Mouse (Mus musculus) kidney, postnatal 0 days (tissue): ENCODE measurements at regions not wholly inside any gene's neighbourhood (a gene's known extent, or its start where the extent isn't known, plus 50 kb on each side); places are given as distances from the start of the nearest gene placed in this dataset.

Experiments used
- ATAC-seq: fragments of 200-750 bp; cut with Nextera tagmentation; replicated peaks from 2 replicates; pipeline ENCODE4 v1.8.0; 2017; ENCODE audit warnings: low read depth, moderate number of reproducible peaks, moderate TSS enrichment, moderate library complexity; ENCODE audit not compliant: low FRiP score
- DNase-seq: peaks from one replicate; pipeline ENCODE4 v3.0.0-alpha.2; 2016; ENCODE audit warnings: low spot score
- H3K27ac ChIP-seq: fragments of 300-500 bp; sonication (generic); 2 replicates; pipeline ENCODE4 v1.5.1; 2014; ENCODE audit warnings: mild to moderate bottlenecking
- H3K27me3 ChIP-seq: fragments of 300-500 bp; sonication (generic); 2 replicates; pipeline ENCODE4 v1.6.1; 2014; ENCODE audit warnings: low read length, mixed read lengths; ENCODE audit not compliant: insufficient read depth
- H3K36me3 ChIP-seq: fragments of 300-500 bp; sonication (generic); 2 replicates; pipeline ENCODE4 v1.6.1; 2014; ENCODE audit warnings: low read length, mixed read lengths; ENCODE audit not compliant: insufficient read depth
- H3K4me1 ChIP-seq: fragments of 300-500 bp; sonication (generic); replicated peaks from 2 replicates; pipeline ENCODE4 v1.6.1; 2014; ENCODE audit warnings: antibody characterized with exemption, low read length, mixed read lengths; ENCODE audit not compliant: insufficient read depth
- H3K4me2 ChIP-seq: fragments of 300-500 bp; sonication (generic); 2 replicates; pipeline ENCODE4 v1.6.1; 2014; ENCODE audit warnings: mild to moderate bottlenecking, low read length, moderate library complexity, mixed read lengths
- H3K4me3 ChIP-seq: fragments of 300-500 bp; sonication (generic); replicated peaks from 2 replicates; pipeline ENCODE4 v1.5.1; 2014; ENCODE audit warnings: low read depth, low read length
- H3K9ac ChIP-seq: fragments of 300-500 bp; sonication (generic); 2 replicates; pipeline ENCODE4 v1.6.1; 2014; ENCODE audit warnings: low read depth, low read length
- H3K9me3 ChIP-seq: fragments of 300-500 bp; sonication (generic); replicated peaks from 2 replicates; pipeline ENCODE4 v1.6.1; 2016; ENCODE audit warnings: low read length, inconsistent platforms, mixed read lengths
- CTCF ChIP-seq: IDR thresholded peaks from 2 replicates; pipeline ENCODE4 v1.5.1; 2016; ENCODE audit warnings: antibody characterized with exemption, low read depth, mild to moderate bottlenecking, moderate library complexity
- WGBS: fragments of 180-500 bp; shearing (Covaris S2); extraction: QIAGEN DNeasy Blood & Tissue Kit; methylation state at CpG from one replicate; pipeline ENCODE4 v1.1.7; 2014; 5-methylcytosine and 5-hydroxymethylcytosine counted together

DNA sequence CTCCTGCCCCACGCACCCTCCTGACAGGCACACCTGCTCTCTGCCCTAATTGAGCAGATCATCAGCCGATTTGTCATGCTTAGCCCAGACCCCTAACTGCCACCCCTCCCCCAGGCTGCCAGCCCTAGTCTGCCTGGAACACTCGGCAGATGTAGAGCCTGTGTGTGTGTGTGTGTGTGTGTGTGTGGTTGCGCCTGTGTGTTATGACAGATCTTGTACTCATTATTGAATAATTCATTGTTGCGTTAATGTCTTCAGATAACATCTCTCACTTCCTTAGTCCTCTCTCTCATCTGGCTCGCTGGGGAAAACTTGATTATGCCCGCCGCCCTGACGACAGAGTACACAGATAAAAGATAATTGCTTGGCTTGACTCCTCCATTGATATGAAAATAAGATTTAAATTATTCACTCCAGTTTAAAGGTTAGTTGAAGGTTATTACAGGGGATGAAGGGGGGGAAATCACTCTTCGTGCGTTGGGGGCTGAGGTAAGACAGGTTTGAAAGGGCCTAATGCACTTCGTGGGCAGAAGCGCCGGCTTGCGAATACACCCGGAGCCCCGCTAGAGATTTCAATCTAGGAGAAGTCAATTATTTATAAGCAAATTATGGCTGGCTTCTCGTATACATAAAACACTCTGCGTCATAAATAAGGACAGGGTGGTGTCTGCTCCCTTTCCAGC is 260.3 kb upstream of the Tle3 start:
- Histone ChIP-seq H3K9me3 (no peaks in the 10 kb centered on the region), H3K27me3 (peaks cover 4% of the 10 kb centered on the region; the same call in 1 of the 2 replicates), H3K27ac (no peak overlapping the region), H3K36me3 (no peaks in the 10 kb centered on the region), H3K9ac (no peak overlapping the region), H3K4me1 (no peaks in the 10 kb centered on the region), H3K4me2 (no peak overlapping the region), H3K4me3 (no peak overlapping the region)
- TF ChIP-seq CTCF: no peak
- ATAC-seq (no peak), DNase-seq (no peak)
- WGBS: 46% methylated on average over 19 of the region's 19 CpGs

DNA sequence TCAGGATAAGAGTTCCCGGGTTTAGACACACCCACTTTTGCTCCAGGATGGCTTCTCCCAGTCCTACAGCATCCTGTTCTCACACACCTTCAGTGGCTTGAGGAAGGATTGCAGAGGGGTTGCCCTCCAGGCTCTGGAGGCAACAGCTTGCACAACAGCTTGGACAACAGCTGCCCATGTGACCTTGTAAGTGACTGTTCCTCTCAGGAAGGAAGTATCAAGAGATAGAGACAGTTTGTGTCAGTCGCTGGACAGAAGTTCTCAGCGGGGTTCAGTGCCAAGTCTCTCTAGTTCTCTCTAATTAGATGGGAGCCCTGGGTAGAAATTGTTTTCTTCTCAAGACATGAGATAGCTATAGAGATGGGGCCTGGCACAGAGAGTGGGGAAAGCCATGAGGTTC is 252.9 kb upstream of the Tle3 start:
- H3K4me3 ChIP-seq: no peak overlapping the region
- no peaks in the 10 kb centered on the region for H3K9me3 ChIP-seq
- H3K36me3 ChIP-seq: no peaks in the 10 kb centered on the region
- no peaks in the 10 kb centered on the region for H3K27me3 ChIP-seq
- H3K27ac ChIP-seq: no peak overlapping the region
- TF ChIP-seq CTCF: no peak
- H3K4me2 ChIP-seq: no peak overlapping the region
- 72% methylated on average over 3 of the region's 3 CpGs for WGBS
- H3K9ac ChIP-seq: no peak overlapping the region
- DNase-seq: no peak
- no peaks in the 10 kb centered on the region for H3K4me1 ChIP-seq
- ATAC-seq: no peak

DNA sequence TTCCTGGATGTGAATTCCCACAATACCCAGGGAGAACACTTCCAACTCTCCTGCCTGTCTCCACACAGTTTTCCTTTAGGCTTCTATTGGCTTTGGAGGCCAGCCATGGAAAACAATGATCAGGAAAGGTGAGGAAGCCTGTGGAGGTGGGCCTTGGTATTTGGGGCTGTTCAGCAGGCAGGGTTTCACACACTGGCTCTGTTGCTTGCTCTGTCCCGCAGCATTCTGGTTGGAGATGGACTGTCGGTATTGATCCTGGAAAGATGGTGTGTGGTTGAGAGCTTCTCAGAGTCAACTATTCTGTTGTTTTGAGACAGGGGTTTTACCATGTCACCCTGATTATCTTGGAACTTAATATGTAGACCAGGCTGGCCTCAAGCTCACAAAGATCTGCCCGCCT is 251.6 kb upstream of the Tle3 start:
- H3K27me3 ChIP-seq: no peaks in the 10 kb centered on the region
- ATAC-seq (no peak), DNase-seq (no peak)
- no peak overlapping the region for H3K9ac ChIP-seq
- H3K9me3 ChIP-seq: no peaks in the 10 kb centered on the region
- H3K36me3 ChIP-seq: no peaks in the 10 kb centered on the region
- no peak overlapping the region for H3K4me2 ChIP-seq
- no peak for TF ChIP-seq CTCF
- H3K27ac ChIP-seq: no peak overlapping the region
- 86% methylated on average over 3 of the region's 3 CpGs for WGBS
- H3K4me1 ChIP-seq: no peaks in the 10 kb centered on the region
- no peak overlapping the region for H3K4me3 ChIP-seq

DNA sequence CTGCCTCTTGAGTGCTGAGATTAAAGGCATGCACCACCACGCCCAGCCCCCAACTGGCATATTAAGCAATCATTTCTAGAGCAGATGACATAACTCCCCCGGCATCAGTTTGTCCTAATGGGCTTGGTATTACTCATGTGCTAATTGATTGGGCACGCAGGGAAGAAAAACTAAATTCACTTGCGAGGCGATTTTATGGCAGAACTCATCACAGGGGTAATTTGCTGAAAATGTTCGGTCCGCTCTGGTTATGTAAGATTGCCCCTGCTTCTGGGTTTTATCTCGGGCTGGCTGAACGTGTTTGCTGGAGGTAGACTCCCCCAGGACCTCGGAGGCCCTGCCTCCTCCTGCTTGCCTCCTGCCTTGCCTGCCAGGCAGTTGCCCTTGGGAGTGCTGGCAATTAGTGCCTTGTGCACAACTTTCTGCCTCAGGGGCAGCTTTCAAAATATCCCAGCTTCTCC is 251.2 kb upstream of the Tle3 start:
- ATAC-seq: no peak
- no peaks in the 10 kb centered on the region; the same call in 1 of the 2 replicates for H3K27me3 ChIP-seq
- no peak overlapping the region for H3K27ac ChIP-seq
- H3K4me2 ChIP-seq: no peak overlapping the region
- no peak for DNase-seq
- 57% methylated on average over 10 of the region's 10 CpGs for WGBS
- H3K9me3 ChIP-seq: no peaks in the 10 kb centered on the region
- no peak overlapping the region for H3K9ac ChIP-seq
- TF ChIP-seq CTCF: no peak
- no peaks in the 10 kb centered on the region for H3K4me1 ChIP-seq
- no peak overlapping the region for H3K4me3 ChIP-seq
- H3K36me3 ChIP-seq: no peaks in the 10 kb centered on the region

DNA sequence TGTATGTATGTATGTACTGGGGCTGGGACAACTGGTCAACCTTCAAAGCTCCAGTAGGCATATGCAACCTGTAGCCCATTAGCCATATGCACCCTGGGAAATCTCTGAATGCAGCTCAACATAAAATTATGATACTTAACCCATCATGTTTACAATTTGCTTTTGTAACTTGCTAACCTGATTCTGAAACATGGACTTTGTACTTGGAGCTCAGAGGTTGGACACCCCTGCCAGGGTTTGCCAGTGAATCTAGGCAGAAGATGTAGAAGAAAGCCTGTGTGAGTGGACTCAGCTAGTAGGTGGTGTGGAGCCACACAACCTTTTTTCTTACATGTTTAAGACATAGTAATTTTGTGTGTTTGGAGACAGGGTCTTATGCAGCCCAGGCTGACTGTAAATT is 248.7 kb upstream of the Tle3 start:
- no peak overlapping the region for H3K9ac ChIP-seq
- ATAC-seq (no peak), DNase-seq (no peak)
- H3K4me2 ChIP-seq: no peak overlapping the region
- no peaks in the 10 kb centered on the region; the same call in 1 of the 2 replicates for H3K27me3 ChIP-seq
- H3K9me3 ChIP-seq: no peaks in the 10 kb centered on the region
- H3K4me3 ChIP-seq: no peak overlapping the region
- no peaks in the 10 kb centered on the region for H3K36me3 ChIP-seq
- no peak for TF ChIP-seq CTCF
- no peak overlapping the region for H3K27ac ChIP-seq
- no peaks in the 10 kb centered on the region for H3K4me1 ChIP-seq

DNA sequence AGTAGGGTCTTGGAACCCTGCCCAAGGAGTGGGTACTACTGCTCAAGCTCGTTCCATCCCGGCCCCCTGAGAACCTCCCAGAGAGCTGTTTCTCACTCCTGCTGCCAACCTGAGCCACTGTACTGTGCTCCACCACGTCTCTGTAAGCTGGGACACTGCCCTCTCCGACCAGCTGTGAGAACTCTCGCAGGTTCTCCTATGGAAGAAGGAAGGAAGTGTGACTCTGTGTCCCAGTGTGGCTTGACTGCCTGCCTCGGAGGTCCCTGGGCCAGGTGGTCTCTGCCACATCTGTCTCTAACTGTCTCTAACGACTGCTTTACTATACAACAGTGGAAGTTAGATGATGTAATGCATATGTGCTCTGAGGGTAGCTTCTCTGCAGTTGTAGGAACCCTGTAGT is 246.4 kb upstream of the Tle3 start:
- H3K27ac ChIP-seq: no peak overlapping the region
- no peaks in the 10 kb centered on the region for H3K4me1 ChIP-seq
- no peak for DNase-seq
- H3K27me3 ChIP-seq: no peaks in the 10 kb centered on the region; the same call in 1 of the 2 replicates
- ATAC-seq: no peak
- WGBS: 63% methylated on average over 7 of the region's 7 CpGs
- H3K9me3 ChIP-seq: no peaks in the 10 kb centered on the region
- H3K4me3 ChIP-seq: no peak overlapping the region
- H3K4me2 ChIP-seq: no peak overlapping the region
- TF ChIP-seq CTCF: no peak
- no peak overlapping the region for H3K9ac ChIP-seq
- H3K36me3 ChIP-seq: no peaks in the 10 kb centered on the region

DNA sequence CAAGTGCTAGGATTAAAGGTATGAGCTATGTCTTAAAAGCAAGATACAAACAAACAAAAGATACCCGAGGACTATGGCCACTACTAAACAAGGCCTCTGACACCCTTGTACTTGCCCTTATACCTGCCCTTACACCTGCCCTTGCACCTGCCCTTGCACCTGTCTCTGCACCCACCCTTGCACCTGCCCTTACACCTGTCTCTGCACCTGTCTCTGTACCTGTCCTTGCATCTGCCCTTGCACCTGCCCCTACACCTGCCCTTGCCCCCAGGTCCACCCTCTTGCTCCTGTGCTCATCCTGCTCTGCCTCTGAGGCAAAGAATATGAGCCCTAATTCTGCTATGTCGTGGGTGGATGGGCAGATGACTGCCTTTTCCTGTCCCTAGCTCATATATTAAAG is 244.1 kb upstream of the Tle3 start:
- Histone ChIP-seq H3K27ac (no peak overlapping the region), H3K4me2 (no peak overlapping the region), H3K27me3 (no peaks in the 10 kb centered on the region; the same call in 1 of the 2 replicates), H3K9ac (no peak overlapping the region), H3K9me3 (no peaks in the 10 kb centered on the region), H3K4me1 (no peaks in the 10 kb centered on the region), H3K36me3 (no peaks in the 10 kb centered on the region), H3K4me3 (no peak overlapping the region)
- ATAC-seq (no peak), DNase-seq (no peak)
- TF ChIP-seq CTCF: no peak
- 63% methylated on average over 2 of the region's 2 CpGs for WGBS
